Mouse (Mus musculus) brain, embryonic 18.5 days (tissue): Measurements from ENCODE around the gene Jpt1.
"Not testable (repeated sequence)": the region's sequence is repeated elsewhere in the genome, so short reads cannot be mapped to it uniquely, and the experiment has no call there.

ENCODE experiments used
- DNase-seq: peaks from one replicate; pipeline ENCODE4 v3.0.0-alpha.2; 2012; ENCODE audit warnings: low read depth, low spot score

Jpt1 gene

GRCm38 (mm10) chr11:115512407-115513183 is 1.6 kb downstream of the Jpt1 start:
- no peak for DNase-seq

DNA sequence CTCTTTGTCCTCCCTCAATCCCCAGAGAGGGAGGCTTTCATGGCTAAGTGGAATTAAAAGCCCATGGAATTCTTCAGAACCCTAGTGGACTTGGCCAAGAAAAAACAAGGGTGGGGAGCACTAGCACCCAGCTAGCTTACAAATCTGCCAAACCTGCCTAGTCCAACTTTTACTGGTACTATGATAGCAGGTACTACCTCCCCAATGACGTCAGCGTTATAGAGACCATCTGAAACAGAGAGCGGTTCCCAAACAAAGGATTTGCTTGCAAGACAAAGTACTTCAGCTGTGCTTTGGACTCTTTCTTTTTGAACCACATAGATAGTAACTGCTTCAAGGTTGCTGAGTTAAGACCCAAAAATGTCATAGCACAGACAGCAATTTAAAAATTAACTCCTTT is 2.2 kb downstream of the Jpt1 start:
- DNase-seq = no peak

DNA sequence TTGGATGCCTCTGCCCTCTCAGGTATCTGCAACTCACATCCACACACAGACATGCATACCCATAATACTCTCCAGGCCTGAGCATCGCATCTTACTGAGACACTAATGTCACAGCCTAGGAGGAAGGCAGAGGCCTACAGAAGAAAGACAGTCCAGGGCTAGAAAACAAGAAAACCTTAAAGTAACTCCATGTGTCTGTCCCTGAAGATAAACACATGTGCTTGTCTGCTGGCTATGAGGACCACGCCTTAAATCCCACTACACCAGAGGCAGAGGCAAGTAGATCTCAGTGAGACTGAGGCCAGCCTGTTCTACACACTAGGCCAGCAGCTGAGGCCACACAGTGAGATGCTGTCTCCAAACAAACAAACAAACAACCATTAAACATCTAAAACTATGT is 3.1 kb downstream of the Jpt1 start:
- no peak for DNase-seq

DNA sequence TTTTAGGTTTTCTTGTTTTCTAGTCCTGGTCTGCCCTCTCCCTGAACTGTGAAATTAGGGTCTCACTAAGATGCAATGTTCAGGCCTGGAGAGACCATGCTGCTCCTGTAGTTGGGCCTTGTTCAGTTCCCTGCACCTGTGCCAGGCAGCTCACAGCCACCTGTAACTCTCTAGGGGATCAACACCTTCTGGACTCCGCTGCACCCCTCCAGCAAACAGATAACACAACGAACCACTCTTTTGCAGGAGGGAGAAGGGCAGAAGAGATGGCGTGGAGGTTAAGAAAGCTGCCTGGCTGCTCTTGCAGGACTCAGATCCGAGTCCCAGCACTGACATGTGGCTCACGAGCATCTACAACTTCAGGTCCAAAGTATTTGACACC is 3.7 kb downstream of the Jpt1 start:
- DNase-seq = no peak

GRCm38 (mm10) chr11:115509773-115510506 is 4.2 kb downstream of the Jpt1 start:
- no peak for DNase-seq

- no peak for DNase-seq
These were observed 6.1 kb downstream of the Jpt1 start for GRCm38 (mm10) chr11:115508061-115508460.

- DNase-seq = no peak
These were observed 7.6 kb downstream of the Jpt1 start for GRCm38 (mm10) chr11:115506586-115506985.

- DNase-seq = no peak
These were observed 11.6 kb downstream of the Jpt1 start for GRCm38 (mm10) chr11:115502636-115503035.

- DNase-seq = not testable (repeated sequence)
These were observed 17.6 kb downstream of the Jpt1 start for GRCm38 (mm10) chr11:115496559-115496958.

DNA sequence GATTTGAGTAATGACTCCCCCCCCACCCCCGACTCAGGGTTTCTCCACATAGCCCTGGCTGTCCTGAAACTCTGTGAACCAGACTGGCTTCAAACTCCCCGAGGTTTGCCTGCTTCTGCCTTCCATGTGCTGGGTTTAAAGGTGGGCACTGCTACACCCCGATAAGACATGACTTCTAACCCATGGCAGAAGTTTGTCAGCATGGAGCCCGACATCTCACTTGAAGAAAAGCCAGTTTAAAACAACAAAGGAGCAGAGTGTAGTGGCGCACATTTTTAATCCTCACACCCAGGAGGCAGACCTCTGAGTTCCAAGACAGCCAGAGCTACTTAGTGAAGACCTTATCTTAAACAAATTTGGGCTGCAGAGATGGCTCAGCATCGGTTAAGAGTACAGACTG is 21.8 kb downstream of the Jpt1 start:
- DNase-seq = no peak

DNA sequence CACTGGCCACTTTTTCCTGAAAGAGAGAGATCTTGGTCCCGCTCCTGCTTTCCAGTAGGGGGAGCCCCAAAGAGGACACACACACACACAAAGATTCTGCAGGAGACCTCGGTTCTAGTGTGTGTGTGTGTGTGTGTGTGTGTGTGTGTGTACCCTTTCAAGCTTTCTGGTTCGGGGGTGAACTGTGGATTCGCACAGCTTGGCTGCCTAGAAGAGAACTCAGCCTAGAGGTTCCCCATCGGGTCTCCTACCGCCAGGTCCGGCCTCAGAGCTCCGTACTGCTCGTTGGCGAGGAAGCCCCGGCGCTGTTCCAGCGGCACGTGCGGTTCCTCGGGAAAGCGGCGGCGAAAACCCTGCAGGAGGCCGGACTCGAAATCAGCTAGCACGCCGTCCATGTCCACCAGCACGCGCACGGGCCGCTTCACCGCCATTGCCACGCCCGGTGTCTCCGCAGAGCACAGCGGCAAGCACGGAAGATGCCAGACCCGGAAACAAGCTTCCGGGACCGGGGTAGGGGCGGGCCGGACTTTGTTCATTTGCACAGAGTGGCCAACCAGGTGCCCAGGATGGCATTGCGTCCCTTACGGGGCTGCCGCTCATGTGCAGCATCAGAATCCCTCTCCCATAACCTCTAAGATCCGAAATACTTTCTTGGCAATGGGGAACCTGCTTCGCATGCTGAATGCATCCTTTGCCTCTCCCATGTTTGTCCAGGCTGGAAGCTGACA is 22.7 kb downstream of the Jpt1 start, which contains the start of gene Nt5c:
TSS of gene Nt5c (minus strand) at position 507 of the 728 bp plus-strand sequence.
- DNase-seq = peak; percentile 64

- DNase-seq = no peak
These were observed 23.5 kb downstream of the Jpt1 start for GRCm38 (mm10) chr11:115490441-115491355.

DNA sequence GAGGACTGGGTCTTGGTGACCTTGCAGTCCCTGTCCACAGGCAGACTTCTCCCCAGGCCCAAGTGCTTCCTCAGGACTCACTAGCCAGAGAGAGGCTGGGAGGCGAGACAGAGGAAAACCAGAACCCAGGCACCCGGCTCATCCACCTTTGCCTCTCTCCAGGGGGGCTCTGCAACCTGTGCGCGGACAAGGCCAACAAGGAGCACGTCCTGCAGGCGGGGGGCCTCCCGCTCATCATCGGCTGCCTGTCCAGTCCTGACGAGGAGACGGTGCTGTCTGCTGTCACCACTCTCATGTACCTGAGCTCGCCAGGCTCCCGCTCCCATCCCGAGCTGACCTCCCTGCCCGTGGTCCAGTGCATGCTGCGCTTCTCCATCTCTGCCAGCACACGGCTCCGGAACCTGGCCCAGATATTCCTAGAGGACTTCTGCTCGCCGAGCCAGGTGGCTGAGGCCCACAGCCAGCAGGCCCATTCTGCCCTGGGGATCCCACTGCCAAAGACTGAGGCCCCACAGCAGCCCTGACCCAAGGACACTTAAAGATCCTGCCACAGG is 25.6 kb downstream of the Jpt1 start:
- DNase-seq = no peak

- no peak for DNase-seq
These were observed 29.0 kb downstream of the Jpt1 start for GRCm38 (mm10) chr11:115485155-115485554.

GRCm38 (mm10) chr11:115483726-115484125 is 30.5 kb downstream of the Jpt1 start:
- peak; percentile 28 for DNase-seq

GRCm38 (mm10) chr11:115483278-115483677 is 30.9 kb downstream of the Jpt1 start:
- DNase-seq = no peak

DNA sequence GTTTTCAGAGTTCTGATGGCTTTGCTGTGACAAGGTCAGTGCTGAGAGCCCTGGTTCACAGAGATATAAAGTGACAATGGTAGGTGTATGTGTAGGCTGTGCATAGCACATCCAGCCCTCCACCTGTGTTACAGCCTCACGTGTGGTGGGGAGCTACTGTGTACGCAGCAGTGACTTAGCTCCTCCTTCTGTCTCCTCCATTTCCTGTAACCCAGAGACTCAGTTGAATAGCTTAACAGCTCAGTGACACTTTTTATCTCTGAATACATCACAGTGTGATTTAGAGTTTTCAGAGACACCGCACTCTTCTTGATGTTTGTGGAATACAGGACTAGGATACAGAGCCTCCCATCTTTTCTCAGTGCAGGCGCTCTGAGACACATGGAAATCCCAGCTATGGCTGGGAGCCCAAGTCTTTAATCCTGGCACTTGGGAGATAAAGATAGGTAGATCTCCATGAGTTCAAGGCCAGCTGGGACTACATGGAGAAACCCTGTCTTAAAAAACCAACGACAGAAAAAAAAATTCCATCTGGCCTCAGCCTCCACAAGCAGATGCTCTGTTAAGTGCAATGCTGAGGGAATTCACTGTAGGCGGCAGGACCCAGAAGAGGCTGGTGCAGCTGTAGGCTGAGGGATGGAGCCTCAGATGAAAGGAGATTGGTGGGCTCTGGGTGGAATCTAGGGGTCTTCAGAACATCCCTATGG is 32.5 kb downstream of the Jpt1 start:
- no peak for DNase-seq

DNA sequence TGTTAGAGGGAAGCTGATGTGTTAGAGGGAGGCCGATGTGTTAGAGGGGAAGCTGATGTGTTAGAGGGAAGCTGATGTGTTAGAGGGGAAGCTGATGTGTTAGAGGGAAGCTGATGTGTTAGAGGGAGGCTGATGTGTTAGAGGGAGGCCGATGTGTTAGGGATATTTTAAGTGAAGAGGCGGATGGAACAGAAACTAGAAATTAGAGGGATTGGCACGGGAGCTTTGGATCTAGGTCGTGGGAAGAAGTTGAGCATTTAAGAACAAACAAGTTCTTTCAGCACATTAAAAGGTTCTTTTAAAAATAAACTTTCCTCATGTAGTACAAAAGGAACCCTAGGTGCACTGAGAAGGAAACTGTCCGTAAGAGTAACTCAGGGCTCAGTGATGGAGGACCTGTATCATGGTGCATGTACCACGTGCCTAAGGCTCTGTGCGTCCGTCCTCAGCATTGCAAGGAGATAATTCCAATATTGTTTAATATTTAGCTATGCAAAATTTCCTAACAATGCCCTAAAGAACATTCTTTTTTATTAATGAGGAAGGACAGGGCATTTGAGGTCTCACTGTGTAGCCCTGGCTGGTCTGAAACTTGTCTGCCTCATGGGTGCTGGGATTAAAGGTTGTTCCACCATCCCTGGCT is 35.8 kb downstream of the Jpt1 start:
- DNase-seq = no peak

- DNase-seq = not testable (repeated sequence)
These were observed 36.8 kb downstream of the Jpt1 start for GRCm38 (mm10) chr11:115477388-115477787.

GRCm38 (mm10) chr11:115476630-115477029 is 37.6 kb downstream of the Jpt1 start:
- not testable (repeated sequence) for DNase-seq
